Mouse (Mus musculus) 3T3-L1 (cell line): ENCODE results near the gene Lypd6b.
A peak's percentile ranks its signal among the peaks of the same experiment; 100 is the strongest.

Source experiments
- DNase-seq: peaks from one replicate; pipeline ENCODE4 v3.0.0-alpha.2; 2015; ENCODE audit warnings: low read depth, low spot score

The Lypd6b gene

GRCm38 (mm10) chr2:49940372-49940771, 152.9 kb downstream of the Lypd6b start:
- peak; percentile 40 for DNase-seq

DNA sequence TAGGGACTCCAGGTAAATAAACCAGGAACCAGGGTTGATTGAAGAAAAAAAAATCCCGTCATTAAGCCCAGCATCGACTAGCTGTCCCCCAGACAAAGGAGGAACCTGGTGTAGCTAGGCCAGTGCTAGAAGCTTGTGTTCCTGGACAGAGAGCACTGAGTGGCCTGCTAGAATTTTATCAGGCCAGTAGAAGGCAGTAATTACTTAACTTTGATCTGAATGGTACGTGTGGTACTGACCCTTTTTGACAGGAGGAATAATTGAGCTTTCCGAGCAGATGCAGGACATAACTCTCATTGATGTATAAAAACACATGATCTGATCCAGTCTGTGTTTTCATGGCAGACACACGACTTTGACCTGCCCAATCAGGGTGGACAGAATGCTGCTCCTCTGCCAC, 154.6 kb downstream of the Lypd6b start:
- peak; percentile 15 for DNase-seq

- no peak for DNase-seq
These were observed 164.2 kb downstream of the Lypd6b start for GRCm38 (mm10) chr2:49951681-49952080.

DNA sequence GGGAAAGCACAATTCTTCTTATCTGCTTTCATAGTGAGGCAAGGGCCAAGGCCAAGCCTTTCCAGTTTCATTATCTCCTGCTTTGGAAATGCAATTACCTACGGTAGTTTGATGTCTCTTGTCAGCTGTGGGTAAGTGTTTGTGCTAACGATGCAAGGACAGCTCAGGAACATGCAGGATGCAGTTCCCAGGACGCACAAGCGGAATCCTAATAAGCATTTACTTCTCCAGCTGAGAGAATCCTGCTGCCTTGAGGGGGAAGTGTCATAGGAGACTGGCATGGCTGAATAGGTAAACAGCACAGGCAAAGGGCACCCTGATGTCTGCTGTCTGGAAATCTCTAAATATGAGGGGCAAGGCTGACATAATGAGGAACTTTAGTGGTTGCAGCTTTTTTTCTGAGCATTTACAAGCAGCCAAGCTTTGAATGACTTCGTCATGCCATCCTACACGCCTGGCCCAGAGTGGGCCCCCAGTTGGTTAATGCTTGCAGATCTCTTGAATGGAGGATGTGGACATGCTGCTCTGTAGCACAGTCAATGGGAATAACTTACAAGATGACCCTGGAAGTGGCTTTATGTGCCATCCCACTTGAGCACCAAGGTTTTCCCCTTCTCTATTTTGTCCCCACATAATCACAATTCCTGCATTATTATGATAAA, 165.3 kb downstream of the Lypd6b start:
- no peak for DNase-seq

- peak; percentile 51 for DNase-seq
These were observed 170.0 kb downstream of the Lypd6b start for GRCm38 (mm10) chr2:49957449-49957848.

DNA sequence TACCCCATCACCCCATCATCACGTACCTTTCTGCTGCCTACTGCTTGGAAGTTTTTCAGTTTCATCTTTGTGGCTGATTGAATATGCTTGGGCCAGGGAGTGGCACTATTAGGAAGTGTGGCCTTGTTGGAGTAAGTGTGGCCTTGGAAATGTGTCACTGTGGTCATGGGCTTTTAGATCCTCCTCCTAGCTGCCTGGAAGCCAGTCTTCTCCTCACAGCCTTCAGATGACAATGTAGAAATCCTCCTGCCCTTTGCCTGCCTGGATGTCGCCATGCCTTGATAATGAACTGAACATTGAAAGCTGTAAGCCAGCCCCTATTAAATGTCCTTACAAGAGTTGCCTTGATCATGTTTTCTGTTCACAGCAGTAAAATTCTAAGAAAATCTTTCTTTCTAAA, 174.5 kb downstream of the Lypd6b start:
- no peak for DNase-seq

DNA sequence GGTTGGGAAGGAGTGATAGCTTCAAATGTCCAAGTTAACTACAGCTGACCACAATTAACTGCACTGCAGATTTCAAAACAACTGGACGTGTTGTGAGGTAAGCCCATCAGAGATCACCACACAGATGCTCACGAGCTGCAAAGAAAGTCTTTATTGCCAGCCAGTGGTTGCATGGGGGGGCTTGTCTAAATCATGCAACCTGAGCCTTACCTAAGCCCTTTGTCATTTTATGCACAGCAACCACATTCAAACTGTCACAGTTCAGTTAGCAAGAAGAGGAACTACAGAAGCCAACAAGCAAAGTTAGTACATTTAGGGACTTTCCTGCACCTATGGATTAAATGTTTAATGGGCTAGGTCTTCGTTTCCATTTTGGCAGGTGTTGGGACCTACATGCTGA, 177.4 kb downstream of the Lypd6b start:
- no peak for DNase-seq

DNA sequence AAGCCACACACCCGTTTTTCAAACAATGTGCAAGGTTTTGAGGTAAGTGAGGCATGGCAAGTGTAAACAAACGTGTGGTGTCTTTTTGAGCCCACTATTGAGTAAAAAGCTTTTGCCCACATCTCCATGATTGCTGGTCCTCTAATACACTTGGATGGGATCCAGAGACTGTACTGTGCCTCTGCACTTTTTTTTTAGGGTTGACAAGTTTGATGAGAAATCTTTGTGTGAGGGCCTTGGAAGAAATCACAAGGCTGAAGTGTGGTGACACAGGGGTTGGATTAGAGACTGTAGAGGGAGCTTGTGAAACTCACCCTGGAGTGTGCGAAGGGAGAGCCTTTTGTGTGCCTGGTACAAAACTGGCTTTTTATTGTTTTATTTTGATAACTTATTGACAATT, 180.3 kb downstream of the Lypd6b start:
- DNase-seq: no peak

- no peak for DNase-seq
These were observed 183.5 kb downstream of the Lypd6b start for GRCm38 (mm10) chr2:49970990-49971389.

DNA sequence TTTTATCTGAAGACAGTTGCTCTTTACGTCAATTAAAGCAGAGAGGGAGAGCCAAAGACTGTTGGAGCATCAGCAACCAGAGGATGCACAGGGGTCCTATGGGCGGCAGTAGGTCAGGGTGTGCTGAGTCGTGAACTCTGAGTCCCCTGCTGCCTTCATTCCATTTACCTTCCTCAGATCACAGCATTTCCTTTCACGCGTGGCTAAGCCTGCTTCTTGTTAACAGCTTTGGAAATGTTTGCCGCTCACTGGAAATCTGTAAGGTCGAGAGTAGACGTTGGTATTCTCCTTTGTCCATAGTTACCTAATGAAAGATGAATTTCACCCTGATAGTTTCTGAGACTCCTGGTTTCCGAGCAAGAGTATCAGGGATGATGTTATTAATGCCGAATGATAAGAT, 191.1 kb downstream of the Lypd6b start:
- no peak for DNase-seq

GRCm38 (mm10) chr2:49979991-49980390, 192.5 kb downstream of the Lypd6b start:
- DNase-seq: no peak

DNA sequence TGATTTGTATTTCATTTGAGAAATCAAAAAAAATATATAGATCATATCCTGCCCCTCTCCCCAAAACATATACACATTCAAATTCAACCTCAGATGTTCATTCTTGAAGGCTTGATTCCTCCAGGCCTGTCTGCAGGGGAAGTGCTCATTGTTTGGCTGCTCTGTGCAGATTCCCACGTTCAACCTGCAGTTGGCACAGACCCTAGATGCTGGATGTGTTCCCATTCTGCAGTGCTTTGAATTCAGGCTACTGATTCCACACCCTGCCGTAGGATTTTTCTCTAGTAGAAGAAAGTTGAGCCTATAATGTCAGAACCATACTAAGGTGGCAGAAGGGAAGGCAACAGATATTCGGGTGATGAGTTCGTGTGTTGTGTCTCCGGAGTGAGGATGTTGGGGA, 195.5 kb downstream of the Lypd6b start:
- DNase-seq: no peak

DNA sequence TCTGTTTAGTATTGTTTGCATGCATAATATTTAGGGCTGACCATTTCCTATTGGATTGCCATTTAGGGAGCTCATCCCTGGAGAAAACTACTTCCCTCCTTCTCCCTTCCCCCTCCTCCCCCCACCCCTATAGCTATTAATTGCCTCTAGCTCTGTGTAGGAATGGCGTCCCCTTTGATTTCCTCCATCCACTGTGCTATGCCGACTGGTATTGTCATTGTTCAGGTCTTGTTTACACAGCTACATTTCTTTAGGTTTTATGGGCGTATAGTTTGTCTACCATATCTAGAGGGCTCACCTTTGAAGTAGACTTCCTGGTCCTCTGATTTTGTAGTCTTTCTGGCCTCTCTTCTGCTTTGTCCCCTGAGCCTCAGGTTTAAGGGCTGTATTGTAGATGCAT, 197.3 kb downstream of the Lypd6b start:
- DNase-seq: no peak

- no peak for DNase-seq
These were observed 208.4 kb downstream of the Lypd6b start for GRCm38 (mm10) chr2:49995841-49996240.

DNA sequence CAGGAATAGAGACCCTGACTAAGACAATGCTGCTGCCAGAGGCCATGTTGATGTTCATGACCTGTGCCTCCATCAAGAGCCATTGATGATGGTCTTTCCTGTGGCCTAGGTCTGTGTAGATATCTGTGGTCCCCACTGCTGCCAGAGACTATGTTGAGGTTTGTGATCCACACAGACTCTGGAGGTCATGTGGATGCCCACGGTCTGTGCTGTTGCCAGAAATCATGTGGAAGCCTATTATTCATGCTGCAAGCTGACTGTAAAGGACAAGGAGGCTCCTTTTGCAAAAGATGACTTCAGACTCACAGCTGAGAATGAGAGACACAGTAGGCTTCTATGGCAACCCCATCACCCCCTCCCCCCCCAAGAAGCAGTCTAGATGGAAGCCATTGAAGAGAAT, 209.7 kb downstream of the Lypd6b start:
- DNase-seq: no peak
